Mouse (Mus musculus): ENCODE measurements at regions not wholly inside any gene's neighbourhood (a gene's known extent, or its start where the extent isn't known, plus 50 kb on each side); places are given as distances from the start of the nearest gene placed in this dataset.

DNA sequence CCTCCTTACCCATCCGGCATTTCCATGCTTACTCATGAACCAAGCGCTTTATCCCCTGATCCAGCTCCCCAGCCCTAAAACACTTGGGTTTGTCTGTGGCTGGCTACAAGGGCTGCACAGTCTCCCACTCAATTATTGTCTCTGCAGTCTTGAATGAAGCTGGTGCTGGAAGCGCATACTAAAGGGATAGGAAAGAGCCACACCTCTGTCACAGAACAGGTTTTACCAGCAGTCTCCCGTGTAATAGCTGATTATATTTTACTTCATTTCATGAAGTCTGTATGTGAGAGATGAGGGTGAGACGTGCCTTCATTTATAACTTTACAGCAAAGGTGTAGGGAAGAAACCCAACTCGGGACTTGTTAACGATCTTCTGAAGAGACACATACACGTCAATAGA is 167.0 kb upstream of the Adgrl2 start:
- Histone ChIP-seq H3K4me2 (replicated peaks; ENCODE audit: low read depth) (no peak overlapping the region), H3K4me3 (ENCODE audit: low read depth, low read length) (no peak overlapping the region), H3K9me3 (ENCODE audit: control insufficient read depth, low read length) (no peaks in the 10 kb centered on the region), H3K9ac (ENCODE audit: low read length) (no peak overlapping the region), H3K27ac (replicated peaks) (peak overlapping the region; percentile 45; the same call in 1 of the 2 replicates), H3K27me3 (ENCODE audit: control insufficient read depth, insufficient read depth, low read length) (no peaks in the 10 kb centered on the region), H3K36me3 (ENCODE audit: control insufficient read depth, insufficient read depth, low read length) (no peaks in the 10 kb centered on the region), H3K4me1 (replicated peaks; ENCODE audit: control insufficient read depth, insufficient read depth) (no peaks in the 10 kb centered on the region)
- ATAC-seq (ENCODE audit: low FRiP score, low TSS enrichment) = no peak
- DNase-seq (ENCODE audit: low spot score) = no peak
- 68% methylated on average over 8 of the region's 8 CpGs for WGBS
- no peak for TF ChIP-seq EP300 (optimal IDR thresholded peaks at IDR 0.05)
- TF ChIP-seq CTCF (IDR thresholded peaks at IDR 0.05; ENCODE audit: low read depth) = no peak

DNA sequence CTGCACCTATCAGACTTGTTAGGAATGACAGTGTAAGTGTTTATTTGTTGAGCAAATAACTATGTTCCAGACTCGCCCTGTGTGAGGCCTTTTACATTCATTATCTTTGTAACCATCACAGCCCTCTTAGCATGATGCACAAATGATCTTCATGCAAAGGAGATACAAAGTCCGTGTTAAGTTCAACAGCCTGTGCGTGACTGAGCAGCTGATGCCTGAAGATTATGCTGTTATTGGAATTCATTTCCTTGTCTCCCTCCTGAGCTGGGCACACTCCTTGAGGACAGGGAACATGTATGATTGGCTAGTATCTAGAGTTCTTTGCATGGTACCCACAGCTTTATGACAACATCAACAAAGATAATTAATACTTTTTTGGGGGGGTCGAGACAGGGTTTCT is 162.0 kb upstream of the Adgrl2 start:
- TF ChIP-seq EP300 (optimal IDR thresholded peaks at IDR 0.05) = no peak
- Histone ChIP-seq H3K27ac (replicated peaks) (no peak overlapping the region), H3K4me1 (replicated peaks; ENCODE audit: control insufficient read depth, insufficient read depth) (no peaks in the 10 kb centered on the region), H3K4me2 (replicated peaks; ENCODE audit: low read depth) (no peak overlapping the region), H3K9me3 (ENCODE audit: control insufficient read depth, low read length) (no peaks in the 10 kb centered on the region), H3K27me3 (ENCODE audit: control insufficient read depth, insufficient read depth, low read length) (no peaks in the 10 kb centered on the region), H3K4me3 (ENCODE audit: low read depth, low read length) (no peak overlapping the region), H3K9ac (ENCODE audit: low read length) (no peak overlapping the region), H3K36me3 (ENCODE audit: control insufficient read depth, insufficient read depth, low read length) (no peaks in the 10 kb centered on the region)
- ATAC-seq (ENCODE audit: low FRiP score, low TSS enrichment) (no peak; the same call in 1 of the 2 replicates), DNase-seq (ENCODE audit: low spot score) (no peak)
- WGBS = 63% methylated on average over 4 of the region's 4 CpGs

DNA sequence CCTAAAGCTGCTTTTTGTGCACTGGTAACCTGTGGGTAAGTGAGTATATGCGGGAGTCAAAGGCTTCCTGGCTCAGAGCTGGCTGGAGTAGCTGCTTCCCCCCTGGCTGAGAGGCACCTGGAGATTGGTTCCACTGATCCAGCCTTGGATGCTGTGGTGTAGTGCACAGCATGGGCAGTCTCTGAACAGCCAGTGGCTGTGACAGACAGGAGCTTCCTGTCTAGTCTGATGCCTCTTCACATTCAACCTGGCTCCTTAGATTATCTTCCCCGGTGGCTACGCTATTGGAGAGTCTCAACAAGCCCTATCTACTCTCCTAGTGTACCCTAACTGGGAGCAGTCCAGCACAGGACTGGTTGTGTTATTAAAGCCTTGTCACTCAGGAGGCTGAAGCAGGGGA is 160.4 kb upstream of the Adgrl2 start:
- TF ChIP-seq EP300 (optimal IDR thresholded peaks at IDR 0.05) (no peak), CTCF (IDR thresholded peaks at IDR 0.05; ENCODE audit: low read depth) (no peak)
- 88% methylated on average over 3 of the region's 3 CpGs for WGBS
- ATAC-seq (ENCODE audit: low FRiP score, low TSS enrichment) = no peak
- Histone ChIP-seq H3K4me3 (ENCODE audit: low read depth, low read length) (no peak overlapping the region), H3K4me2 (replicated peaks; ENCODE audit: low read depth) (no peak overlapping the region), H3K27me3 (ENCODE audit: control insufficient read depth, insufficient read depth, low read length) (no peaks in the 10 kb centered on the region), H3K36me3 (ENCODE audit: control insufficient read depth, insufficient read depth, low read length) (no peaks in the 10 kb centered on the region), H3K9ac (ENCODE audit: low read length) (no peak overlapping the region), H3K27ac (replicated peaks) (no peak overlapping the region), H3K4me1 (replicated peaks; ENCODE audit: control insufficient read depth, insufficient read depth) (no peaks in the 10 kb centered on the region), H3K9me3 (ENCODE audit: control insufficient read depth, low read length) (no peaks in the 10 kb centered on the region)
- no peak for DNase-seq (ENCODE audit: low spot score)

DNA sequence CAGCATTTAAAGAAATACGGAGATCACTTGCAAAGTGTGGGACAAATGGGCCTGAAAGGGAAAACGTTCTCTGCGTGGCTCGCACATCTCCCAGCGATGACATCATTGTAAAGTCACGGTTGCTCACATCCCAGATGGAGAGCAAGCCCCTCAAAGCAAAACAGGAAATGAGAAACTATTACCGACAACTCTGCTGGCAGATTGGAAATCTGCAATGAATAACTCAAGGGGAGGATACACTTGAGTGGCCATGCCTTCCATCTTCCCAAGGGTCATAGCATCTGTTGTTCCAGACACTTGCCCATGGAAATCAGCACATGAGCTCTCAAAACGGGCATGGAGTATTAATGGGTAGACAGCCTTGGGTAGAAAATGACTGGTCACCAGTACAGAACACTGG is 158.3 kb upstream of the Adgrl2 start:
- TF ChIP-seq EP300 (optimal IDR thresholded peaks at IDR 0.05) (no peak), CTCF (IDR thresholded peaks at IDR 0.05; ENCODE audit: low read depth) (no peak)
- Histone ChIP-seq H3K4me3 (ENCODE audit: low read depth, low read length) (no peak overlapping the region), H3K9me3 (ENCODE audit: control insufficient read depth, low read length) (no peaks in the 10 kb centered on the region), H3K9ac (ENCODE audit: low read length) (no peak overlapping the region), H3K4me2 (replicated peaks; ENCODE audit: low read depth) (no peak overlapping the region), H3K36me3 (ENCODE audit: control insufficient read depth, insufficient read depth, low read length) (no peaks in the 10 kb centered on the region), H3K27me3 (ENCODE audit: control insufficient read depth, insufficient read depth, low read length) (no peaks in the 10 kb centered on the region), H3K4me1 (replicated peaks; ENCODE audit: control insufficient read depth, insufficient read depth) (no peaks in the 10 kb centered on the region), H3K27ac (replicated peaks) (no peak overlapping the region)
- ATAC-seq (ENCODE audit: low FRiP score, low TSS enrichment) (no peak), DNase-seq (ENCODE audit: low spot score) (no peak)
- WGBS = 80% methylated on average over 8 of the region's 8 CpGs

DNA sequence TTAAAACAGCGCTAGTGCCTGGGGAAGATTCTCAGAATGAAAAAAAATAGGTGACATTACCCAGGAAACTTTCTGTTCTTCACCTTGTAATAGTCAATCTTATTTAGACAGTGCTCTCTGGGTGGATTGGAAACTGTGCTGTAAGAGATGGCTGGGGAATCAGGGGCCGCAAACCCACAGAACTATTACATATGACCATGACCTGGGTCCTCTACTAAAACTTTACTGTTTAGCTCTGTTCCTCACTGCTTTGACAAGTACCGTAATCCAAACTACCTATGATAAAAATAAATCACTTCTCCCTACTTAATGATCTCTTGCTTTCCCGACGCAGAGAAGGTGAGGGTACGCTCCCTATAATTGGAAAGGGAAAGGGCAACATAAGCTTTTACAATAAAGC is 157.6 kb upstream of the Adgrl2 start:
- H3K9ac ChIP-seq (ENCODE audit: low read length) = no peak overlapping the region
- 89% methylated on average over 6 of the region's 6 CpGs for WGBS
- DNase-seq (ENCODE audit: low spot score) (no peak), ATAC-seq (ENCODE audit: low FRiP score, low TSS enrichment) (no peak)
- H3K4me2 ChIP-seq (replicated peaks; ENCODE audit: low read depth) = no peak overlapping the region
- no peaks in the 10 kb centered on the region for H3K4me1 ChIP-seq (replicated peaks; ENCODE audit: control insufficient read depth, insufficient read depth)
- H3K4me3 ChIP-seq (ENCODE audit: low read depth, low read length) = no peak overlapping the region
- H3K36me3 ChIP-seq (ENCODE audit: control insufficient read depth, insufficient read depth, low read length) = no peaks in the 10 kb centered on the region
- no peaks in the 10 kb centered on the region for H3K27me3 ChIP-seq (ENCODE audit: control insufficient read depth, insufficient read depth, low read length)
- no peaks in the 10 kb centered on the region for H3K9me3 ChIP-seq (ENCODE audit: control insufficient read depth, low read length)
- H3K27ac ChIP-seq (replicated peaks) = no peak overlapping the region
- TF ChIP-seq EP300 (optimal IDR thresholded peaks at IDR 0.05) (no peak), CTCF (IDR thresholded peaks at IDR 0.05; ENCODE audit: low read depth) (no peak)

DNA sequence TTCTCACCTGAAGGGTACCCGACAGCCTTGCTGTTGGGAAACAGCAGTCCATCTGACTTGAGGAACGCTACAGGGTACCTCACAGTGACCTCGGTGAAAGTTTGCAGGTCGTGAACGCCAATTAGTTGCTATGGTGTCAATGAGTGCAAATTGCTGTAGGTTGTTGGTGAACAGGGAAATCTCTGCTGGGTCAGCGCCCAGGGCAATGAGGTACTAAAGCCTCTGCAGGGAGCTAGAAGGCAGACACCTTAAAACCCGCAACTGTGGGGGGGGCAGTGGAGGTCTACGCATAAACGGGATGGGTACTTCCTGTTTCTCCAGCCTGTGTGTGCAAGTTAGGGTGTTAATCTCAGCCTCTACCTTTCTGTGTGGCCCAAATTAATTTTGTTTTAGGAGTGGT is 156.3 kb upstream of the Adgrl2 start:
- no peak overlapping the region for H3K9ac ChIP-seq (ENCODE audit: low read length)
- no peaks in the 10 kb centered on the region for H3K9me3 ChIP-seq (ENCODE audit: control insufficient read depth, low read length)
- H3K4me1 ChIP-seq (replicated peaks; ENCODE audit: control insufficient read depth, insufficient read depth) = no peaks in the 10 kb centered on the region
- WGBS = 75% methylated on average over 9 of the region's 9 CpGs
- H3K4me2 ChIP-seq (replicated peaks; ENCODE audit: low read depth) = no peak overlapping the region
- no peak for ATAC-seq (ENCODE audit: low FRiP score, low TSS enrichment)
- TF ChIP-seq CTCF (IDR thresholded peaks at IDR 0.05; ENCODE audit: low read depth) (no peak), EP300 (optimal IDR thresholded peaks at IDR 0.05) (no peak)
- no peaks in the 10 kb centered on the region for H3K36me3 ChIP-seq (ENCODE audit: control insufficient read depth, insufficient read depth, low read length)
- no peak overlapping the region for H3K27ac ChIP-seq (replicated peaks)
- H3K4me3 ChIP-seq (ENCODE audit: low read depth, low read length) = no peak overlapping the region
- DNase-seq (ENCODE audit: low spot score) = no peak
- no peaks in the 10 kb centered on the region for H3K27me3 ChIP-seq (ENCODE audit: control insufficient read depth, insufficient read depth, low read length)
